Mouse (Mus musculus) urinary bladder, adult 18-20 months (tissue): ENCODE measurements around the gene Strap.

Source experiments
- DNase-seq, 2 experiments: peaks; one replicate each; pipeline ENCODE4 v3.0.0; 2022; ENCODE audit warnings: low spot score in 2 of 2, mixed read lengths in 2 of 2

The Strap gene

DNA sequence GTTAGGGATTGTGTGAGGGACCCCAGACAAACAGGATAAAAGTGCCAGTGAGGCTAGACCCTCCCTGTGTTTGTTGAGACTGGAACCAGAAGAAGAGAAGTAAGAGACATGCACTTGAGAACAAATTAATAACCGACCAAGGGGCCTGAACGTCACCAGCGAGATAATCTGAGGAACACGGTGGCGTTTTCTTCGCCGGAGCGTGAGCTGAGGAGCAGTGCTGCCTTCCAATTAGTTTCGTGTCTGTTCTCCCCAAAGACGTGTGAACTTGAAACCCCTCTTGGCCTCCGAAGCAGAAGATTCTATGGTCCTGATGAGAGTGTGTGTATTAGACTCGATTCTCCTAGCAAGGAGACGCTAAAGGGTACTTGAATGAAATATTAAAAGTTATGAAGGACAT, 39.3 kb downstream of the Strap start:
- no peak for DNase-seq

DNA sequence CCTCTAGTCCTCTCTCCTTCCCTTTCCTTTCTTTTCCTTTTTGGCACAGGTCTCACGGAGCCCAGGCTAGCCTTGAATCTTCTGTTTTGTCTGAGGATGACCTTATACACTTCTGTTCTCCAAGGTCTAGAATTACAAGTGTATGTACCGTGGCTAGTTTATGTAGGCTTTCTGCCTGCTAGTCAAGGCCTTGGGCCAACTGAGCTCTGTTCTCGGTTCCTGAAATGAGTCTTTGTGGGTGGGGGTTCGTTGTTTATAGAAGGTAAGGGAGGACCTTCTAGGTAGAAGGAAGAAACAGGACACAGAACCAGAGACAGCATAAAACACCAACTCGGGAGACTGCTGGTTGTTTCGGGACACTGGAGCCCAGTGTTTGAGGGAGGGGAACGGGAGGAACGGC, 40.3 kb downstream of the Strap start:
- no peak for DNase-seq

DNA sequence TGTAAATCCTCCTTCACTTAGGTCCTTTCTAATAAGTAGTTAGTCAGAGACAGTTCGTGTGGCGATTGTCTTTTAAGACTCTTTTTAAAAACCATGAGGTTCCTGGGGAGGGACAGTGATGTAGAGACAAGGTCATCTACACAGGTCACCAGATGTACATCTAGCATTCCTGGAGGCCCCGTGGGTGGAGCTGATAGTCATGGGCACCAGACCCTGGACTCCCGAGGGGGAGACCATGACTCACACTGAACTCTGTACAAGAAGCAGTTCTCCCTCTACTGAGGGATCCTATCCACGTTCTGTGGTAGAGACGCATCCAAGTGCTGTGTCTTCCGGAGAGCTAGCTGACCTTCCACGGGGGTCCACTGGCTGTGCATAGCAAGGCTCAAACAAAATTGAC, 42.1 kb downstream of the Strap start:
- no peak for DNase-seq

DNA sequence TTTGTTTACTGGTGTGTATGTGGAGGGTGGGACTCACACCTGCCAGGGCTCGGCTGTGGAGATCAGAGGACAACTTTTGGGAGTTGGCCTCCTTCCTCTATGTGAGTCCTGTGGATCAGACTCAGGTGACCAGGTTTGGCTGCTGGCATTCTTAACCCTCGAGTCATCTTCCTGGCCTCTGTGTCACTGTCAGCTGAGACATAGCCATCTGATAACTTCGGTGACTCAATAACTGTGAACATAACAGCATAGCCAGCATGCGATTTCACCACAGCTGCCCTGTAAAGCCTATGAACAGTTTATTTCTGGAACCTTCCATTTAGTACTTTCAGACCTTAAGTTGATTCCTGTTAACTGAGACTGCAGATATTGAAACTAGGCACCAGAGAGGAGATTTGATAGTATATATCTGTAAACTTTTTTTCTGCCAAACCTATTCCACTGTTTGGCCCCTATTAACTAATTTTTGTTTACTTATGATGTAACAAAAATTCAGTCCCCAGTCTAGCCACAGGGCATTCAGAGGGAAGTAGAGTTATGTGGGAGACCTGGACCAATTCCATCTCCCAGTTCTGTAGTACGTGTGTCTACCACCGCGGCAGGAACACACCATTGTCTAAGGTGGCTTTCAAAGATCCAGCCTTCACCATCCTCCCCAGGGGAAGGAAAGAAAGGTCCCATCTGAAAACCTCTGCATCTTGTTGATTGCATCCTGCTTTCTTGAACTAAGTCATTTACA, 49.2 kb downstream of the Strap start:
- peak in 1 of 2 experiments; percentile 27 for DNase-seq

DNA sequence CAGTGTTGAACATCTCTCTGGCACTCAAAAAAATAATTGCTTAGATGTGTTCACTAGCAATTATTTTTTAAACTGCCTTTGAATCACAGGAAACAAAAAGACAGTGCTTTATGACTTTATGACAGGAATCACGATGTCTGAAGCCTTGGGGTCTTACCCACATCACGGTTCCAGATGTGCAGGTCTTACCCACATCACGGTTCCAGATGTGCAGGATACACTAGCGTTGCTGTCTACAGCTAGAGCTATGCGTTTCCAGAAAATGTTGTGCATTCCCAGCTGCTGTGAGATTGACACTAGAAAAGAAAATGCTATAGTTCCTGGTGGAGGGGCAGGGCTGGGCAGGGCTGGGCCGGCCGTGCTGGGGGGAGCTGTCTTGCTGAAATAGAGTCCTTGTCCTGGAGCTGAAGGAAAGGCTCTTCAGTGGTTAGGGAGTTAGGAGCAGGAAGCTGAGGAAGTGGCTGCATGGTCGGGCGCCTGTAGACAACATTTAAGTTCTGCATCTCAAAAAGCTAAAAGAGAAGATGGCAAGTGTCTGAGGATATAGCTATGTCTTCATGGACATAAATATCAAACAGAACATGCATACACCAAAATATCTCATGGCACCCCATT, 54.2 kb downstream of the Strap start:
- DNase-seq = no peak

DNA sequence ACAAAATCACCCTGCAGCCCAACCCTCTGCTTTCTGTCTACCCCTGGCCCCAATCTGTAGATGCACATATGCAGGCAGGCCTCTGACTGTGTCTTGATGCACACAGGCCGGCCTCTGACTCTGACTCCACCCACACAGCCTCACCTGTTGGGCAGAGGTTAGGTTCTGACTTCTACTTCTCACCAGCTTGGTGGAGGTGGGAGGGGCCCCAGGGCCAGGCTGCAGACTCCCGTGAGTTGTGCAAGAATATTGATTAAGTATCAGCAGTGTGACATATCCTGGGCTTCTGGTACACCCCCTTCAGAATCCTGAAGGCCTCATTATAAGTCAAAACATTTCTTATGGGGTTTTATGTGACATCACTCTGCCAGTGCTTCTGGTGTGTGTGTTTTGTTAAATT, 54.8 kb downstream of the Strap start:
- DNase-seq = no peak

DNA sequence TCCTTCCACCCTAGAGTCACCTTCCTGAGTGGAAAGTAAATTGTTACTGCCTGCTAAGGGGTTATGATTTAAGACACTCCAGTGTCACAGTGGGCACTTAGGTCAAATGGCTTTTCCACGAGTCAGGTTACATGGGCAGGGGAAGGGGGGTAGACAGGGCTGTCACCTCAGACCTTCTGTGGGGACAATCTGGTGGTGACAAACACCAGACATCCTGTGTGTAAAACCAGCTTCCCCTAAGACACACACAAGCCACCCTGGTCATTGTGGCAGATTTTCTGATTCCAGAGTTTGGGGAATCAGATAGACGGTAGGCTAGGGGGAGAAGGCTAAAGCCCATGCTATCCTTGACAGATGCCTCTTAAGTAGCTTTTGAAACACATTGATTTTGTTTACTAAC, 60.6 kb downstream of the Strap start:
- DNase-seq = no peak

DNA sequence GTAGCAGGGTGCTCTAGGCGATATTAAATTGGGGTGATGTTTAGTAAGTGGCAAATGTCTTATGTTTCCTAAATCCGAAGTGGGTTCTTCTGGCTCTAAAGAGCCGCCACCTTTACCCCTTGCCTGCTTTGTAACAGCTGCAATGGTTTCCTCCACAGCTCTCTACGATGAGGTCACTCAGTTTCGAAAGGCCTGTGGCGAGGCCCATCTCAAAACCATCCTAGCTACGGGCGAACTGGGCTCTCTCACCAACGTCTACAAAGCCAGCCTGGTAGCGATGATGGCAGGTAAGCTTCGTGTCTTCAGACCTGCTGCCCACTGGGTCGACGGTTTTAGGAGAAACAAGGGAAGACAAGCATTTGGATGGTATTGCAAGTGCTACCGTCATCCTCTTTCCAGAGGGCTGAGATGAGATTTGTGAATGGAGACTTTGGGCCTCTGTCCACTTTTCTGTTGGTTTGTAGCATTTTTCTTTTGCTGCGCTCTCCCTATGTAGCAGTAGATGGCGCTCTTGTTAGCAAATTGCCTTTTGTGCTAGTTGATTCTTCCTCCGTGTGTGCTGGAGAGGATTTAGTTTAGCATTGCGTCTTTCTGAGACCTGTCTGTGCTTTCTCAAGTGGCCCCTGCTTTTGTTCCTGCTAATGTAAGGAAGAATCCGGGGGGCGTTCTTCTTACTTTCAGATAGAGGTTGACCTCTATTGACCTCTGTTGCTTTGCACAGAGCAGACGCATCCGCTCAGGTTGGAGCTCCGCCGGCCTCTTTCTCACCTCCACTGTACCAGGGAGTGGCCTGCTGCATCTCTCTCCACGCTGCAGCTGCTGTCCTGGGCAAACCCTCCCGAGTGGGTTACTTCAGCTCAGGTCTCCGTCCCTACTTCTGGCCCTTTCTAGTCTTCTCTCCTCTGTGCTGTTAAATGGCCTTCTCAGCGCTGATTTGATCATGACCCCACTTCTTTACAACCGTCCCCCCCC, 62.0 kb downstream of the Strap start:
- no peak for DNase-seq

DNA sequence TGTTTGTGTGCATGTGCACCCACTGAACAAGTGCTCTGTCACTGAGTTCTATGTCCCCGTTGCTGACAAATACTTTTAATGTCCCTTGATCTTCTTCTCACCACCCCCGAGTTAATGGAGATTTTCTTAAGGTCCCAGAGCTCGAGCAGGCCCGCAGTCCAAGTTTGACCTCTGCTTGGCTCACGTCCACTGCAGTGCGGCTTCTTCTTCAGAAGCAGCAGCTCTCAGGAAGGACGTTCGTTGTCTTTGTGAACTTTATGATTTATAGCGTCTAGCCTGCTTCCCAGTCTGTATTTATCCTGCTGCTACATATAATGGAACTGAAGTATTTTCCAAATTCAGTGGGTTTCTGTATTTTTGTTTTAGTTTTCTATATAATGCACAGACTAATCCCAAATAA, 64.4 kb downstream of the Strap start:
- no peak for DNase-seq
